Mouse (Mus musculus) hindbrain, embryonic 10.5 days (tissue): ENCODE measurements at regions not wholly inside any gene's neighbourhood (a gene's known extent, or its start where the extent isn't known, plus 50 kb on each side); places are given as distances from the start of the nearest gene placed in this dataset.

Source experiments
- DNase-seq: peaks from one replicate; pipeline ENCODE4 v3.0.0-alpha.2; 2017; ENCODE audit warnings: low spot score
- H3K27ac ChIP-seq: fragments of 300-500 bp; sonication (generic); 2 replicates; pipeline ENCODE4 v1.5.1; 2016; ENCODE audit warnings: mild to moderate bottlenecking, moderate library complexity
- H3K27me3 ChIP-seq: fragments of 300-500 bp; sonication (generic); 2 replicates; pipeline ENCODE4 v1.6.1; 2016; ENCODE audit warnings: mild to moderate bottlenecking; ENCODE audit not compliant: poor library complexity, insufficient read depth, severe bottlenecking
- H3K36me3 ChIP-seq: fragments of 300-500 bp; sonication (generic); 2 replicates; pipeline ENCODE4 v1.6.1; 2016; ENCODE audit warnings: mild to moderate bottlenecking, moderate library complexity
- H3K4me1 ChIP-seq: fragments of 300-500 bp; sonication (generic); replicated peaks from 2 replicates; pipeline ENCODE4 v1.6.1; 2016; ENCODE audit warnings: mild to moderate bottlenecking
- H3K4me3 ChIP-seq: fragments of 300-500 bp; sonication (generic); 2 replicates; pipeline ENCODE4 v1.5.1; 2016; ENCODE audit warnings: mild to moderate bottlenecking, moderate library complexity
- H3K9me3 ChIP-seq: fragments of 300-500 bp; sonication (generic); 2 replicates; pipeline ENCODE4 v1.6.1; 2016; ENCODE audit warnings: mild to moderate bottlenecking, moderate library complexity
- WGBS: fragments of 180-500 bp; shearing (Covaris S2); methylation state at CpG from one replicate; pipeline ENCODE4 v1.1.7; 2016; 5-methylcytosine and 5-hydroxymethylcytosine counted together

DNA sequence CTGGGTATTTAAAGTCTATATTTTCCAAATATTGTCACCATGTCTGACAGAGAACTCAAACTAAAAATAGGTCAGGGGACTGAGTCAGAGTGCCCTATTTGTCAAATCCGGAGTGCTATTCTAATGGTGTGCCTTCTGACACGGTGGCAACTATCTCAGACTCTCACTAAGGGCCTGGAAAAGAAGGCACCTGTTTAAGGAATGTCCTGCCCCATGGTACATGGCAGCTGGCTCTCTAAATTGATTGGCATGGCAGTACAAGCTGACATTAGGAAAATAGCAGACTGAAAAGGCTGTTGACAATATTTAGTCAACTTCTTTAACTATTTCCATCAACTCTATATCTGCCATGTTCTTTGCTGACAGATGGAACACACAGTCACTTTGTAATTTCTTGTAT, 405.1 kb upstream of the A1bg start:
- Histone ChIP-seq H3K27me3 (no peaks in the 10 kb centered on the region), H3K4me3 (no peak overlapping the region), H3K4me1 (no peaks in the 10 kb centered on the region), H3K36me3 (no peaks in the 10 kb centered on the region), H3K9me3 (no peaks in the 10 kb centered on the region), H3K27ac (no peak overlapping the region)
- WGBS = 82% methylated on average over 2 of the region's 2 CpGs
- DNase-seq = no peak

DNA sequence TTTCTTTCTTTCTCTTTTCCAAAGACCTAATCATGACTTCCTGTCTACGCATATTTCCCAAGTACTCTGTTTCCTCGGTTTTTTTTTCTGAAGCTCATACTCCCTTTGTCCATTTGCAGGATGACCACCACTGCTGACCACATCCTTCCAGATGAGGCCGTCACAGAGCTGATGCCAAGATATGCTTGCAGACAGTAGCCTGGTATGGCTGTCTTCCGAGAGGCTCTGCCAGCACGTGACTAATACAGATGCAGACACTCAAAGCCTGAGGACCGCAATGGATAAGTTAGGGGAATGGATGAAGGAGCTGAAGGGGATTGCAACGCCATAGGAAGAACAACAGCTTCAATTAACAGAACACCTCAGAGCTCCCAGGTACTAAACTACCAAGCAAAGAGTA, 399.4 kb upstream of the A1bg start:
- DNase-seq = no peak
- Histone ChIP-seq H3K9me3 (no peaks in the 10 kb centered on the region), H3K27ac (no peak overlapping the region), H3K4me3 (no peak overlapping the region), H3K36me3 (no peaks in the 10 kb centered on the region), H3K4me1 (no peaks in the 10 kb centered on the region), H3K27me3 (no peaks in the 10 kb centered on the region)
- 91% methylated on average over 7 of the region's 7 CpGs for WGBS

DNA sequence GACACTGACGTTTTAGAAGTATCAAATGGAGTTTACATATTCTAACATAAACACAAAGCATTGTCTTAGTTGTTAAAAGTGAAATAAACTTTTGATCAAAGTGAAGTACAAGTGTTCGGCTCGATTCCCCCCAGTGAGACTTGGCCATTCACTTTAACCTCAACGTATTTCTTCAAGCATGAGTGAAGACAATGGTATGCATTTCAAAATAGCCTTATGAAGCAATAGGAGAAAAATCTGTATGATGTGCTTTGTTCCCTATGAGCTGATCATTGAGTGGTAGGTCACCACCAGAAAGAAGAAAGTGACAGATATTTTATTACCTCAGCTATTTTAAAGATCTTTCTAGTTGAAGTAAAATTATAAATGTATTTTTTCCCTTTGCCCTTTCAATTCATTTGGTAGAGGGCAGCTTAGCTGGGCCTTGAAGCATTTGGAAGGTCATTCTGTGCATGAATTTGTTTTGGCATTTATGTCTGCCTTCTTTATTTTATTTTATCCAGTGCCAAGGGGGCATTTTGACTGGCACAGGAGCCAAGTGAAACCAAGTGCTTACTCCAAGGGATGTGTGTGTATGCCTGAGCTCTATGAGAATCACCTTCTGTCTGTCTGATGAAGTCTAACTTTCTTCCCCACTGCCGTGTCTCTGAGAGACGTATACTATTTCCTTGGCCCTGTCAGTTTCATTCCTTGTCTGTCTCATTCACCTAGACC, 386.8 kb upstream of the A1bg start:
- no peak for DNase-seq
- WGBS = 81% methylated on average over 6 of the region's 6 CpGs
- H3K4me3 ChIP-seq = no peak overlapping the region
- H3K27ac ChIP-seq = no peak overlapping the region
- no peaks in the 10 kb centered on the region for H3K36me3 ChIP-seq
- H3K9me3 ChIP-seq = no peaks in the 10 kb centered on the region
- no peaks in the 10 kb centered on the region for H3K4me1 ChIP-seq
- H3K27me3 ChIP-seq = no peaks in the 10 kb centered on the region

- DNase-seq = no peak
- WGBS = 85% methylated on average over 4 of the region's 4 CpGs
- no peaks in the 10 kb centered on the region for H3K36me3 ChIP-seq
- H3K9me3 ChIP-seq = no peaks in the 10 kb centered on the region
- no peak overlapping the region for H3K27ac ChIP-seq
- no peak overlapping the region for H3K4me3 ChIP-seq
- H3K27me3 ChIP-seq = no peaks in the 10 kb centered on the region
- no peaks in the 10 kb centered on the region for H3K4me1 ChIP-seq
Observed at GRCm38 (mm10) chr15:61308936-61309335, 386.1 kb upstream of the A1bg start.

GRCm38 (mm10) chr15:61304546-61304945, 381.7 kb upstream of the A1bg start:
- DNase-seq = no peak
- no peaks in the 10 kb centered on the region for H3K36me3 ChIP-seq
- no peaks in the 10 kb centered on the region for H3K9me3 ChIP-seq
- no peaks in the 10 kb centered on the region for H3K27me3 ChIP-seq
- no peak overlapping the region for H3K27ac ChIP-seq
- no peak overlapping the region for H3K4me3 ChIP-seq
- H3K4me1 ChIP-seq = no peaks in the 10 kb centered on the region
- 81% methylated on average over 3 of the region's 3 CpGs for WGBS

- 94% methylated on average over 6 of the region's 6 CpGs for WGBS
- no peak for DNase-seq
- no peaks in the 10 kb centered on the region for H3K4me1 ChIP-seq
- no peak overlapping the region for H3K27ac ChIP-seq
- H3K27me3 ChIP-seq = no peaks in the 10 kb centered on the region
- H3K36me3 ChIP-seq = no peaks in the 10 kb centered on the region
- H3K4me3 ChIP-seq = no peak overlapping the region
- no peaks in the 10 kb centered on the region for H3K9me3 ChIP-seq
Observed at GRCm38 (mm10) chr15:61299796-61300195, 377.0 kb upstream of the A1bg start.

DNA sequence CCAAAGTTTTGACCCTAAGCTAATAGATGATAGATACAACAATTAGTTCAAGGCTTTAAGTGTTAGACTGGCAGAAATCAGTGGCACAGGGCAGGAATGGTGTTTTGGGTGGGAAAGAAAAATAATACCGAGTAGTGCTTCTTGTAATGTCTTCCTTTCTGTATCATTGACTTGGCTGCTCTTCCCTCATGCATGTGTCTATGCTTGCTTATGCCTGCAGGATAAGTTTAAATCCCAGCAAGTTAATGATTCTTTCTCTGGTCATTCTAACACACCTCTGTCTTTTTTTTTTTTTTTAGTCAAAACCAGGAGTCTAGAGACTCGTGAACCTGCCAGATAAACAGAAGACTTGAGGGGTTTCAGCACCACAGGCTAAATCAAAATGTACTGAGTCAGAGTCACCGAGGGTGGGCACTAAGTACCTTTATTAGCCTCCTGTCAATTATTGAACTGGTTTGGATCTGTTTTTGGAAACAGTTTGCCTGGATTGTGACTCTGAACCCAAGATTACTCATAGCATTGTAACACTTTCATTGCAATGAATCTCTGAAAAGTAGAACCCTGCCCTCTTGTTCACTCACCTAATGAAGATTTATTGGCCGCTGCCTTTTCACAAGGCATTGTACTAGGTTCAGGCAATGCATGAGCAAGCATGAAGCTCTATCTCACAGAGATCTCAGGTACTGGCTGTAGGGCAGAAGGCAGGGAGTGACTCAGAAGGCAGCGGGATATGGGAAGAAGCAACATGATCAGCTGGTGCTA, 374.8 kb upstream of the A1bg start:
- DNase-seq = no peak
- H3K9me3 ChIP-seq = no peaks in the 10 kb centered on the region
- no peaks in the 10 kb centered on the region for H3K27me3 ChIP-seq
- H3K4me3 ChIP-seq = no peak overlapping the region
- H3K36me3 ChIP-seq = no peaks in the 10 kb centered on the region
- H3K4me1 ChIP-seq = no peaks in the 10 kb centered on the region
- no peak overlapping the region for H3K27ac ChIP-seq
- 85% methylated on average over 5 of the region's 5 CpGs for WGBS

GRCm38 (mm10) chr15:61294616-61295015, 371.8 kb upstream of the A1bg start:
- no peak for DNase-seq
- no peak overlapping the region for H3K27ac ChIP-seq
- H3K9me3 ChIP-seq = no peaks in the 10 kb centered on the region
- no peak overlapping the region for H3K4me3 ChIP-seq
- whole genome bisulfite sequencing = 94% methylated on average over 2 of the region's 2 CpGs
- H3K4me1 ChIP-seq = no peaks in the 10 kb centered on the region
- no peaks in the 10 kb centered on the region for H3K36me3 ChIP-seq
- no peaks in the 10 kb centered on the region for H3K27me3 ChIP-seq

GRCm38 (mm10) chr15:61294131-61294530, 371.3 kb upstream of the A1bg start:
- DNase-seq = no peak
- Histone ChIP-seq H3K4me1 (no peaks in the 10 kb centered on the region), H3K9me3 (no peaks in the 10 kb centered on the region), H3K4me3 (no peak overlapping the region), H3K27me3 (no peaks in the 10 kb centered on the region), H3K27ac (no peak overlapping the region), H3K36me3 (no peaks in the 10 kb centered on the region)
- WGBS = 87% methylated on average over 4 of the region's 4 CpGs

- H3K27me3 ChIP-seq = no peaks in the 10 kb centered on the region
- no peak overlapping the region for H3K4me3 ChIP-seq
- 0 out of 2 replicates have a peak, but pooled peaks cover 5% of the 10 kb centered on the region for H3K4me1 ChIP-seq
- no peaks in the 10 kb centered on the region for H3K36me3 ChIP-seq
- no peak overlapping the region for H3K27ac ChIP-seq
- 35% methylated on average over 4 of the region's 4 CpGs for WGBS
- no peaks in the 10 kb centered on the region for H3K9me3 ChIP-seq
- DNase-seq = peak; percentile 32
Observed at GRCm38 (mm10) chr15:61268766-61269165, 346.0 kb upstream of the A1bg start.

GRCm38 (mm10) chr15:61259047-61259446, 336.2 kb upstream of the A1bg start:
- H3K4me1 ChIP-seq = no peaks in the 10 kb centered on the region
- no peak for DNase-seq
- H3K4me3 ChIP-seq = no peak overlapping the region
- 82% methylated on average over 2 of the region's 2 CpGs for WGBS
- H3K36me3 ChIP-seq = no peaks in the 10 kb centered on the region
- no peaks in the 10 kb centered on the region for H3K27me3 ChIP-seq
- H3K9me3 ChIP-seq = no peaks in the 10 kb centered on the region
- no peak overlapping the region for H3K27ac ChIP-seq

GRCm38 (mm10) chr15:61244511-61244910, 321.7 kb upstream of the A1bg start:
- H3K27ac ChIP-seq = no peak overlapping the region
- H3K4me1 ChIP-seq = peaks cover 5% of the 10 kb centered on the region
- H3K27me3 ChIP-seq = no peaks in the 10 kb centered on the region
- H3K9me3 ChIP-seq = no peaks in the 10 kb centered on the region
- 76% methylated on average over 2 of the region's 2 CpGs for WGBS
- H3K4me3 ChIP-seq = no peak overlapping the region
- no peak for DNase-seq
- H3K36me3 ChIP-seq = no peaks in the 10 kb centered on the region

- no peak overlapping the region for H3K27ac ChIP-seq
- DNase-seq = no peak
- peaks cover 14% of the 10 kb centered on the region for H3K4me1 ChIP-seq
- H3K9me3 ChIP-seq = no peaks in the 10 kb centered on the region
- 84% methylated on average over 2 of the region's 2 CpGs for WGBS
- H3K27me3 ChIP-seq = no peaks in the 10 kb centered on the region
- no peak overlapping the region for H3K4me3 ChIP-seq
- H3K36me3 ChIP-seq = no peaks in the 10 kb centered on the region
Observed at GRCm38 (mm10) chr15:61242161-61242681, 319.4 kb upstream of the A1bg start.
